Mouse (Mus musculus) left cerebral cortex, adult 11 months (tissue): ENCODE results near the gene Gm47429.
"Not testable (repeated sequence)": the region's sequence is repeated elsewhere in the genome, so short reads cannot be mapped to it uniquely, and the experiment has no call there.

Experiments used
- DNase-seq: peaks from one replicate; pipeline ENCODE4 v3.0.0; 2022; ENCODE audit warnings: low spot score

Gm47429 gene

DNA sequence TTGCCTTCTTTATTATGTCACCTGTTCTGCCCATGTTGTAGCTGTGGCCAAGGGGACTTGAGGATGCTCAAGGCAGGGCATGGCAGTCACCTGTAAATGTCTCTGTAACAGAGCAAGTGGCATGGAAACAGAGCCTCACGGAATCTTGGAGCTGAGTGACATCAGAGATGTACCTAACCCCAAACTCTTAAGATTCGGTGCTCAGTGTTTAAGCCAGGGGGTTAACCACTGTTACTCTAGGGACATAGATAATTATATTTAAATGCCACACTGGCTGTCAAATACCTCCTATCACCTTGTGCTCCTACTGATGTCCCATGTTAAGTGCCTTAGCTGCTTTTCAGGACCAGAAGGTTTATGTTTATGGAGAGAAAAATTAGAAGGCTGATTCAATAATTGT lies at the start of gene Gm47429:
Gm47429 (minus strand) TSS at position 101 of the 400 bp plus-strand sequence.
- DNase-seq = no peak

DNA sequence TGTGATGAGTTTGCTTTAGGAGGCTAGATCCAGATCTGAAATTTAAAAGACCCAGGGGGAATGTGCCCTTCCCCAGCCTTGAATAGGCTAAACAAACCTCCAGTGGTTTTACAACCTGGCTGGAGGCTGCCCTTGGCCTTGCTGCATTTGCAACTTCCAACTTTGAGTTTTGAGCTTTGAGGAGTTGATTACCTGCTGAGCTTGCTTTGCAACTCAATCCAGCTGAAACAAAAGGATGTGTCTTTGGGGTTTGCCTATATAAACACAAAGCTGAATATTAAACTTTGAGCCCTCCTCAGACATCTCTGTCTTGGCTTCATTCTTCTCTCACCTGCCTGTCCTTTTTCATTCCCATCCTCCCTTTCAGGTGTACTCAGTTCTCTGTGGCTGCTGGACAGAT lies 44.8 kb upstream of the Gm47429 start:
- DNase-seq = not testable (repeated sequence)

DNA sequence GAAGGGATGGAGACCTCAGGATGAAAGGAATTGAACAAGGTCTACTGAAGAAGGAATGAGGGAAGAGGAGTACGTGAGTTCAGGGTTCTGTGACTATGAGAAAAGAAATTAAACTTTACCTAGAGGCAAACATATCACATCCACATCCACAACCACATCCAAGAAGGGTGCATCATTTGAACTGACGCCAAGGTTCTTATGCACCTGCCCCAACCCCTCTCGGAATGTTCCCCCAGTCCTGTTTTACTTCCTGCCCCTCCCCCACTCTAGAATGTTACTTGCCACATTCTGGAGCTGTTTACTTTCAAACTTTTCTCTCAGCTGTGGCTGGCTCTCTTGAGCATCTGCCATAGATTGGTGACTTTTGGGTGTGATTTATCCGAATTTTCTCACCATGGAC lies 23.3 kb upstream of the Gm47429 start, which contains the start of gene Nutm2:
Nutm2 (plus strand) TSS at position 301 of the 400 bp plus-strand sequence.
- no peak for DNase-seq

DNA sequence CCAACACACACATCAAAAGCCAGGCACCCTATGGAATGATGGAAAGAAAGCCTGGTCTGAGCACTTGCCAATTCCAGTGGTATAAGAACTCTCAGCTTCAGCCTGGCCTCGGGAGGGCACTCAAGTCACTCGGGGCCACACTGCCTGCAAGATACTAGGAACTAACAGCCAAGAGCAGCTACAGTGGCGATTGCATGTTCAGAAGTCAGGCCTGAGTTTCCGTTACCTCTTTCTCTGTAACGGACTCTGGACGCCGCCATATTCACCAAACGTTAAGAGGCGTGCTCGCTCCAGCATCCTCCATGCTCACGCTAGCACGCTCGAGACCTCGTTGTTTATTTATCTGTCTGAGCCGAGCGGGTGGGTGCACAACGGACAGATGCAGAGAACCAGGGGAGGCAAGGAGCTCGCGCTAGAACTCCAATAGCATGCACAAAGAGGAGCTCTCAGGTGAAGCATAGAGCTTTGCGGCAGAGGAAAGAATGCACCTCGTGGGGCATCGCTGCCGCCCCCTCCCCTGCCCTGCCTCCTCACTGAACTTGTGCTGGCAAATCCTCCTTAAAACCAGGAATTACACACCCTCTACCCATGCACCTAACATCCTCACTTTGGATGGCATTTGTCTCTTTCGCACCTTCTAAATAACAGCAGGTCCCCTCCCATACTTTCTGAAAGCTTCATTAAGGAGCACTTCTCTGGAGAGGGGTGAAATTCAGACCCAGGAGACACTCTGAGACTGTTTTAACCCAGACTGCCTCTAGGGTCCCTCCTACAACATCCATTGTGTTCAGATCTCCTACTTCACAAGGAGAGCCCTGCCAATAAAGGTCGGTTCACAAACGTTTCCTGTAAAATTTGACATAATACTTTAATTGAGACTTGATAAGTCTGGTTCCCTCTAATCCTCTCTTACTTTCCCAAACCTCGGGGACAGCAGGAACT lies 21.2 kb upstream of the Gm47429 start:
- no peak for DNase-seq

DNA sequence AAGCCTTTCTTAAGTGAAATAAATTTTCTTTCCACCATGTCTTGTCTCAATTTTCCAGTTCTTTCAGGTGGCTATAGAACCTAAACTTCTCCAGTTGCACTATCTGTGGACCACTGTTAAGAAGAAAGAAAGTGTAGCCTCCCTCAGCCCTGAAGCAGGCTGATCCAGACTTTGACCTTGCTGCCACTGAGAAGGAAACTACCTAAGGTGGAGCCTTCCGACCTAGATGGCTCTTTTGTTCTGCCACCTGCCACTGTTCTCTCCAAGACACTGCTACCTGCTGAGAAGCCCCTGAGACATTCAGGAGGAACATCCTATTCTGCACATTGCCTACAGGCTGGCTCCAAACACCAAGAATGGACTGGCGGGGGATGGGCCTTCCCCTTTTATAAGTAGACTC lies 16.7 kb upstream of the Gm47429 start:
- DNase-seq = not testable (repeated sequence)

DNA sequence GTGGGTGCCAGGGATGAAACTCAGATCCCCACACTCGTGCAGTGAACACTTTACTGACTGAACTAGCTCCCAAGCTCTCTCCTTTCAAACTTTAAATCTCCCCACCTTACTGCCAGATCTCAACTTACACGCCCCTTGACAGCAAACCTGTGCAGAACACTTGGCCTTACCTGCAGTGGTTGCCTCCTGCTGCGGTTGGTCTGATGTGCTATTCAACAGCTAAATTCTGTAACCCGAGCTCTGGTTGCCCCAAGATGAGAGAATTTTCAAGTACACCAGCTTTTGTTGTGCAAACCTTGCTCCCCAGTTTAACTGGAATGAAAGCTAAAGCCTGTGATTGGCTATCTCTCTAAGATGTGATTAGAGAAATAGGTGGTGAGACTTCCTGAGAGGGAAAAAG lies 9.7 kb upstream of the Gm47429 start:
- no peak for DNase-seq

DNA sequence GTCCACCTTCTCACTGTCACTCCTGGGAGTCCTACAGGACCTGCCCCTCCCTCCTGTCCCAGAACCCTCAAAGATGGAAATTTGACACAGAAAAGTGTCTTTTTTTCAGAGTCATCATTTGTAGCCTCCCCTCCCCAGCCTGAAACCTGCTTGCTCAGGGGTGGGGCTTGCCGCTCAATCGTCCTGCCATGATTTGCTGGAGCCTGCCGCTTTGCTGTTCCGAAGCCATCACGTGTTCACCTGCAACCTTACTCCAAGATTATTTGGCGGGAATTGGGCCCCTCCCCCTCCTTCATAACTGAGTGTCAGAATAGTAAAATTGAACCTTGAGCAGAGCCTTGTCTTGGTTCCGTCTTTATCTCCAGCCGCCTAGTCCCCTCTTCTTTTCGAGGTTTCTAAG lies 8.6 kb upstream of the Gm47429 start:
- not testable (repeated sequence) for DNase-seq

DNA sequence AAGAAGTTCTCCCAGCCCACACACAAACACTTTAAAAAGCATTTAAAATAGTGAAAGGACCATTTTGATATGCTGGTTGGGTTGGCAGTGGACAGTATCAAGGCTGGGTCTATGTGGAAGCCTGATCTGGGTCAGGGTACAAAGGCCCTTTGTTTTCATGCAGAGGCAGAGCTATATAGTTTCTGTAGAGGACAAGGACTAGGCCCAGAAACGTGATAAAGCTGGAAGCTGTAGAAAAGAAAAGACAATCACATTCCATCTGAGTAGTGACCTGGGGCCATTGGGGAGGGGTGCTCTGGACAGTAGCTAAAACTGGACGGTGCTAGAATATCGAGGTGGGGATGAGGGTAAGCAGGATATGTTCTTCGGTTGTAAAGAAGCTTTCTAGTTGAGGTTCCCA lies 1.5 kb upstream of the Gm47429 start:
- no peak for DNase-seq

DNA sequence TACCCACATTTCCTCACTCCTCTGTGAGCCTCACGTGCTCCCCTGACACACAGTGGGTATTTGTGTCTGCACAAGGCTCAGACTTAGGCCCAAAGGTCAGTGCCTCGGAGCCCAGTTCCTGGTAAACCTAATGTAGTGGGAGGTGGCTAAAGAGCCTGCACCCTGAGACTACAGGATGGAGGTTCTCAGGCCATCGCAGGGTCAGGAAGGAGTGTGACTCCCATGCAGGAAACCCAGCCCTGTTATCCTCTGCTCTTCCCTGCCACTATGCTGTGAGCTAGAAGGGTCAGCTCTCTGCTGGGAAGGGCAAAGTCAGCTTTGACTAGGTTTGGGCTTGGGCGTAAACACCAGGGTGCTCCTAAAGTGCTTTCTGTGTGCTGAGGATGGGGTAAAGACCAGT lies 17.0 kb downstream of the Gm47429 start:
- DNase-seq = no peak

DNA sequence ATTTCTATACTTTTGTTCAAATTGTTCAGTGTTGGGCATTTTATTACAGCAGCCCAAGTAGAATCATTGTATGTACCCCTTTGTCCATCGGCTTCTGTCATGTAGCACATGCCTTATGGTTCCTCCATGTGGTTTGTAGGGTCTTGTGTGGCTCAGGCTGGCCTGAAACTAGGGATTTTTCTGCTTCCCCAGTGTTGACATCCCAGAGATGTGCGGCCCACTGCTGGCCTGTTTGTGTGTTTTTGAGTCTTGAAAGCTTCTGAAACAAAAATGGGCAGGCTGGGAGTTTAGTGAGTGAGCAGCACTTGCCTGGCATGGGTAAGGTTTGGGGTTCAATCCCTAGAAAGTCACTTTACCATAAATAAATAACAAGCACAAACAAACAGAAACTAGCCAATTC lies 19.2 kb downstream of the Gm47429 start:
- no peak for DNase-seq

DNA sequence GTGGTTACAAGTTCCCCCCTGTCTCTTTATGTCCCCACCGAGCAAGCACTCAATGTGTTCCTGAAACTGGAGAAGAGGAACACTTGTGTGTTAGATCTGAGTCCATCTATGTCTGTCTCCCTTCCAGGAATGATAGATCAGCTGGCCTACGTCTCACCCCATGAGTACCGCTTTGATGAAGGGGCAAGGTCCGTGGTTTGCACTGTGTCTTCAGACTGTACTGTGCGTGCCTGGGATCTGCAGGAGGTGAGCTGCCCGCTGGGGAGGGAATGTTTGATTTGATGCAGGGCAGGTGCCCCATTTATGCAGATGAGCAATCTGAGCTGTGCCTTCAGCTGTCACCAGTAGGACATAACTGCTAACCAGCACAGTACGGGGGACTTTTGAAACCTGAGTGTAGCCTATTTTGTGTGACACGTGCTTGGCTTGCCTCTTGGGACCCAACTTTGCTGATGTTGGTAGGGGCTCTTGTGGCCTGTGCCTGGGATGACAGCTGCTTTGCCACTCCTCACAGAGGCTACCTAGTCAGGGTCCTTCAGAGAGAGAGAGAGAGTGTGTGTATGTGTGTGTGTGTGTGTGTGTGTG lies 20.0 kb downstream of the Gm47429 start:
- DNase-seq = no peak

DNA sequence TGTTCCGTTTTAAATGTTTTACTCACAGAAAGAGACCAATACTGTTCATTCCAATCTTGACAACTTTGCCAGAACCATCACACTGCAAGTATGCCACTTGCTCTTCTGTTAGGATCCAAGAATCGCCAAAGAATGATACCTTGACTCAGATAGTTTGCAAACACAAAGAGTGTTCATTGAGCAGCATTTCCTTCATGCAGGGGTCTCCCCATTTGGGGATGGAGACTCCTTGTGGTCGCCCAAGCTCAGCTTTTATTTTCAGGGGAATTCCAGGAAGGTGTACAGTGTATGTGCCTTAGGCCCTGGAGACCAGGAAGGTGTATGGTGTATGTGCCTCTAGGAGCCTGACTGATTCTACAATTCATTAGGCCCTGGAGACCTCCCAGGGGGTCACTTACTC lies 25.3 kb downstream of the Gm47429 start:
- no peak for DNase-seq

DNA sequence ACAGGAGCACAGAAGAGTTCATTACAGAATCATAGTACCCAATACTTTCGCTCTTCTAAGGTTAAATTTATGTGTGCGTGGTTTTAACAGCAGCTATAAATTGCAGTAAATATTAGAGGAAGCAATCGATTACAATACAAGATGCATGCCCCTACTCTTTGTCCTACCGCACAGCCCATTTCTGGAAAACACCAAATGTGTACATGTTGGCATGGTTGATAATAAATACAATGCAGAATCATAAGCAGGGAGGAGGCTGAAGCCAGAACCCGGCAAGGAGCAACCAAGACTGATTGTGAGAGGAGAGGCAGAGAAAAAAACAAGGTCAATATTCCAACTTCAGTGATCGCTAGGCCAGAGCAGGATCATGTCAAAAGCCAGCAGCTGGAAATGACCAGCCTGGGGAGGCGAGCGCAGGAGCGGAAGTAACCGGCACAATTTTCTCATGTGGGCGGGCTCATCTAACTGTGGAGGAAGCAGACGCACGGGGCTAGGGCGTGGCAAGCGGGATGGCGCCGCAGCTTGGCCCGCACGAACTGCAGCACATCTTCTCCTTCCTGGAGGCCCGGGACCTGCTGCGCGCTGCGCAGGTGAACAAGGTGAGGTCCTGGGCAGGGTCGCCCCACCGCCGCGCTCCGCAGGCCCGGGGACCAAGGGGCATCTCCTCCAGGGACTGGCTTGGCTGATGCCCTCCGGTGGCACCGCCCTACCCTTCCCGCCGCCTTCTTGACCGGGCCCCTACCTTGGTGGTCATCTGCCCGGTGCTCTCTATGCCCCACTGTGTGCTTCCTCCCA lies 26.1 kb downstream of the Gm47429 start, which contains the start of gene Fbxw17:
Fbxw17 (plus strand) TSS at position 476 of the 795 bp plus-strand sequence.
- peak; percentile 66 for DNase-seq
